Mouse (Mus musculus): ENCODE measurements around the gene Speg. TPM values are rescaled to one million over a fixed set of nuclear protein-coding genes. Genes with fewer than 3 reads are reported as not detected.

Speg gene
- polyA plus RNA-seq, 1 experiment, result 19.8 TPM

GRCm38 (mm10) chr1:75477264-75477965 lies 102.3 kb downstream of the Speg start:
- H3K36me3 ChIP-seq (ENCODE audit: control insufficient read depth, insufficient read depth, low read length, poor library complexity, severe bottlenecking), result peaks cover 16% of the 10 kb centered on the region
- no peak overlapping the region for H3K9ac ChIP-seq (ENCODE audit: low read depth, poor library complexity, severe bottlenecking)
- TF ChIP-seq CTCF (IDR thresholded peaks at IDR 0.05; ENCODE audit: low read depth, low read length), result peak; percentile 60
- no peak for TF ChIP-seq EP300 (IDR thresholded peaks at IDR 0.05; ENCODE audit: insufficient read depth, low read depth, low read length)
- no peak for TF ChIP-seq POLR2A (IDR thresholded peaks at IDR 0.05; ENCODE audit: insufficient read depth, low read length)
- no peaks in the 10 kb centered on the region for H3K4me1 ChIP-seq (ENCODE audit: control insufficient read depth, insufficient read depth, low read length)
- H3K9me3 ChIP-seq (replicated peaks; ENCODE audit: control insufficient read depth, insufficient read depth, low read length, poor library complexity, severe bottlenecking), result no peaks in the 10 kb centered on the region
- H3K4me3 ChIP-seq (ENCODE audit: low read depth, low read length), result peak overlapping the region; percentile 24
- H3K27ac ChIP-seq (ENCODE audit: insufficient read depth, low read length), result no peak overlapping the region
- no peaks in the 10 kb centered on the region for H3K27me3 ChIP-seq (ENCODE audit: control insufficient read depth, insufficient read depth, low read length, poor library complexity, severe bottlenecking)

- no peaks in the 10 kb centered on the region for H3K27me3 ChIP-seq (ENCODE audit: control insufficient read depth, insufficient read depth, low read length, poor library complexity, severe bottlenecking)
Observed at GRCm38 (mm10) chr1:75477966-75478290, 102.8 kb downstream of the Speg start.

GRCm38 (mm10) chr1:75478497-75478896 lies 103.4 kb downstream of the Speg start:
- Histone ChIP-seq H3K4me3 (ENCODE audit: low read depth, low read length) (peak overlapping the region; percentile 82), H3K9me3 (replicated peaks; ENCODE audit: control insufficient read depth, insufficient read depth, low read length, poor library complexity, severe bottlenecking) (no peaks in the 10 kb centered on the region), H3K27me3 (ENCODE audit: control insufficient read depth, insufficient read depth, low read length, poor library complexity, severe bottlenecking) (no peaks in the 10 kb centered on the region), H3K4me1 (ENCODE audit: control insufficient read depth, insufficient read depth, low read length) (no peaks in the 10 kb centered on the region), H3K9ac (ENCODE audit: low read depth, poor library complexity, severe bottlenecking) (peak overlapping the region; percentile 89), H3K27ac (ENCODE audit: insufficient read depth, low read length) (no peak overlapping the region), H3K36me3 (ENCODE audit: control insufficient read depth, insufficient read depth, low read length, poor library complexity, severe bottlenecking) (peaks cover 16% of the 10 kb centered on the region)
- TF ChIP-seq POLR2A (IDR thresholded peaks at IDR 0.05; ENCODE audit: insufficient read depth, low read length), result no peak
- TF ChIP-seq CTCF (IDR thresholded peaks at IDR 0.05; ENCODE audit: low read depth, low read length), result no peak
- no peak for TF ChIP-seq EP300 (IDR thresholded peaks at IDR 0.05; ENCODE audit: insufficient read depth, low read depth, low read length)

More at GRCm38 (mm10) chr1:75477966-75478290, 102.8 kb downstream of the Speg start:
- H3K36me3 ChIP-seq (ENCODE audit: control insufficient read depth, insufficient read depth, low read length, poor library complexity, severe bottlenecking), result peaks cover 16% of the 10 kb centered on the region
- H3K4me3 ChIP-seq (ENCODE audit: low read depth, low read length), result no peak overlapping the region
- no peak for TF ChIP-seq POLR2A (IDR thresholded peaks at IDR 0.05; ENCODE audit: insufficient read depth, low read length)
- H3K9ac ChIP-seq (ENCODE audit: low read depth, poor library complexity, severe bottlenecking), result no peak overlapping the region; the same call in 1 of the 2 replicates
- H3K4me1 ChIP-seq (ENCODE audit: control insufficient read depth, insufficient read depth, low read length), result no peaks in the 10 kb centered on the region
- H3K9me3 ChIP-seq (replicated peaks; ENCODE audit: control insufficient read depth, insufficient read depth, low read length, poor library complexity, severe bottlenecking), result no peaks in the 10 kb centered on the region
- H3K27ac ChIP-seq (ENCODE audit: insufficient read depth, low read length), result no peak overlapping the region

GRCm38 (mm10) chr1:75478916-75479634 lies 104.0 kb downstream of the Speg start, which contains the start of the genes Chpf and Tmem198:
Gene Chpf (minus strand): TSS chr1:75479307.
Gene Tmem198 (plus strand): TSS chr1:75479532.
- Histone ChIP-seq H3K9ac (ENCODE audit: low read depth, poor library complexity, severe bottlenecking) (peak within 1 kb of the TSS; percentile 89), H3K9me3 (replicated peaks; ENCODE audit: control insufficient read depth, insufficient read depth, low read length, poor library complexity, severe bottlenecking) (no peaks in the 10 kb centered on the region), H3K4me3 (ENCODE audit: low read depth, low read length) (peak within 1 kb of the TSS; percentile 82), H3K27ac (ENCODE audit: insufficient read depth, low read length) (no peak within 1 kb of the TSS), H3K27me3 (ENCODE audit: control insufficient read depth, insufficient read depth, low read length, poor library complexity, severe bottlenecking) (no peaks in the 10 kb centered on the region), H3K36me3 (ENCODE audit: control insufficient read depth, insufficient read depth, low read length, poor library complexity, severe bottlenecking) (peaks cover 16% of the 10 kb centered on the region), H3K4me1 (ENCODE audit: control insufficient read depth, insufficient read depth, low read length) (no peaks in the 10 kb centered on the region)
- peak; percentile 55; the same call in 1 of the 2 replicates for TF ChIP-seq EP300 (IDR thresholded peaks at IDR 0.05; ENCODE audit: insufficient read depth, low read depth, low read length)
- no peak for TF ChIP-seq POLR2A (IDR thresholded peaks at IDR 0.05; ENCODE audit: insufficient read depth, low read length)
- TF ChIP-seq CTCF (IDR thresholded peaks at IDR 0.05; ENCODE audit: low read depth, low read length), result no peak

DNA sequence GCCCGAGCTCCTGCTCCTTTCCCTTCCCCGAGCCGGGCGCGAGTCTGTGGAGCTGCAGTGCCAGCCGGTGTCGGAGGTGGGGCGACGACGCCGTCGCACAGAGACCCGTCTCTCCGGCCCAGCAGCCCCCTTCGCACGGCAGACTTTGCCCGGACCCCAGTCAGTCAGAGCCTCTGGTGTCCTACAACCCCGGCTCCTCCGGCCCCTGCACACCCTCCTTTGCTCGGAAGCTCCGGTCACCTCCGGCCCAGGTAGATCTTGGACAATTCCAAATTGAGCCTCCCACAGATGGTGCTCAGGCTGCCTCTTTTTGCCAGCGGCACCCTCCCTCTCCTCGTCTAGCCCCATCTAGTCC lies 104.5 kb downstream of the Speg start:
- Histone ChIP-seq H3K27me3 (ENCODE audit: control insufficient read depth, insufficient read depth, low read length, poor library complexity, severe bottlenecking) (no peaks in the 10 kb centered on the region), H3K27ac (ENCODE audit: insufficient read depth, low read length) (no peak overlapping the region), H3K36me3 (ENCODE audit: control insufficient read depth, insufficient read depth, low read length, poor library complexity, severe bottlenecking) (peaks cover 13% of the 10 kb centered on the region), H3K4me1 (ENCODE audit: control insufficient read depth, insufficient read depth, low read length) (no peaks in the 10 kb centered on the region), H3K9ac (ENCODE audit: low read depth, poor library complexity, severe bottlenecking) (peak overlapping the region; percentile 19; the same call in 1 of the 2 replicates), H3K9me3 (replicated peaks; ENCODE audit: control insufficient read depth, insufficient read depth, low read length, poor library complexity, severe bottlenecking) (no peaks in the 10 kb centered on the region), H3K4me3 (ENCODE audit: low read depth, low read length) (peak overlapping the region; percentile 46)
- TF ChIP-seq POLR2A (IDR thresholded peaks at IDR 0.05; ENCODE audit: insufficient read depth, low read length) (no peak), CTCF (IDR thresholded peaks at IDR 0.05; ENCODE audit: low read depth, low read length) (no peak), EP300 (IDR thresholded peaks at IDR 0.05; ENCODE audit: insufficient read depth, low read depth, low read length) (no peak)

DNA sequence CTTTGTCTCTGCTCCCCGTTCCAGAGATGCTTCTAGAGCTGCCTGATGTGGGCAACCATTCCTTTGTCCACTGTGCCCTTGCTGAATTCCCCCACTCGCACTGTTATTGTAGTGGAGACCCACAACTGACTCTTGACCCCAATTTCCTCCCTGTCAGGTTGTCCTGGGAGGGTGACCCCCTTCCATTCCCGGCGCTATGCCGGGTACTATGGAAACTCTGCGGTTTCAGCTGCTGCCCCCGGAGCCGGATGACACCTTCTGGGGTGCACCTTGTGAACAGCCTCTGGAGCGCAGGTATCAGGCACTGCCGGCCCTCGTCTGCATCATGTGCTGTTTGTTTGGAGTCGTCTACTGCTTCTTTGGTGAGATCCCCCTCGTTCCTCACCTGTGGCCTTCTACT lies 104.9 kb downstream of the Speg start:
- TF ChIP-seq EP300 (IDR thresholded peaks at IDR 0.05; ENCODE audit: insufficient read depth, low read depth, low read length) (no peak), CTCF (IDR thresholded peaks at IDR 0.05; ENCODE audit: low read depth, low read length) (no peak), POLR2A (IDR thresholded peaks at IDR 0.05; ENCODE audit: insufficient read depth, low read length) (no peak)
- Histone ChIP-seq H3K9ac (ENCODE audit: low read depth, poor library complexity, severe bottlenecking) (peak overlapping the region; percentile 19; the same call in 1 of the 2 replicates), H3K27me3 (ENCODE audit: control insufficient read depth, insufficient read depth, low read length, poor library complexity, severe bottlenecking) (no peaks in the 10 kb centered on the region)

More for the DNA sequence above, 104.9 kb downstream of the Speg start:
- no peaks in the 10 kb centered on the region for H3K9me3 ChIP-seq (replicated peaks; ENCODE audit: control insufficient read depth, insufficient read depth, low read length, poor library complexity, severe bottlenecking)
- no peaks in the 10 kb centered on the region for H3K4me1 ChIP-seq (ENCODE audit: control insufficient read depth, insufficient read depth, low read length)
- peak overlapping the region; percentile 46 for H3K4me3 ChIP-seq (ENCODE audit: low read depth, low read length)
- H3K27ac ChIP-seq (ENCODE audit: insufficient read depth, low read length), result no peak overlapping the region
- peaks cover 13% of the 10 kb centered on the region; the same call in 1 of the 2 replicates for H3K36me3 ChIP-seq (ENCODE audit: control insufficient read depth, insufficient read depth, low read length, poor library complexity, severe bottlenecking)

Measured in ES-Bruce4 (cell line).